Mouse (Mus musculus): ENCODE data around the gene Frs3. TPM values are rescaled to one million over a fixed set of nuclear protein-coding genes. Genes with fewer than 3 reads are reported as not detected.
A peak's percentile ranks its signal among the peaks of the same experiment; 100 is the strongest.

The Frs3 gene
- polyA plus RNA-seq, 1 experiment, result 31.4 TPM

- peaks cover 10% of the 10 kb centered on the region for H3K4me1 ChIP-seq (ENCODE audit: control insufficient read depth, insufficient read depth, low read length)
- TF ChIP-seq POLR2A (IDR thresholded peaks at IDR 0.05; ENCODE audit: control insufficient read depth, low read depth, low read length), result no peak
- TF ChIP-seq CTCF (IDR thresholded peaks at IDR 0.05; ENCODE audit: control insufficient read depth, insufficient read depth, insufficient replicate concordance, low read depth, low read length), result 0 out of 2 replicates have a peak, but pooled peaks have one; percentile 31
- no peaks in the 10 kb centered on the region for H3K27me3 ChIP-seq (ENCODE audit: control insufficient read depth, insufficient read depth, low read length)
- H3K27ac ChIP-seq (ENCODE audit: control insufficient read depth, insufficient read depth, low read depth, low read length), result no peak overlapping the region
- peaks cover 3% of the 10 kb centered on the region for H3K36me3 ChIP-seq (ENCODE audit: control insufficient read depth, insufficient read depth, low read length)
- no peak overlapping the region for H3K4me3 ChIP-seq (ENCODE audit: control insufficient read depth, low read depth, low read length)
Observed at GRCm38 (mm10) chr17:47676581-47676980, 12.2 kb upstream of the Frs3 start.

DNA sequence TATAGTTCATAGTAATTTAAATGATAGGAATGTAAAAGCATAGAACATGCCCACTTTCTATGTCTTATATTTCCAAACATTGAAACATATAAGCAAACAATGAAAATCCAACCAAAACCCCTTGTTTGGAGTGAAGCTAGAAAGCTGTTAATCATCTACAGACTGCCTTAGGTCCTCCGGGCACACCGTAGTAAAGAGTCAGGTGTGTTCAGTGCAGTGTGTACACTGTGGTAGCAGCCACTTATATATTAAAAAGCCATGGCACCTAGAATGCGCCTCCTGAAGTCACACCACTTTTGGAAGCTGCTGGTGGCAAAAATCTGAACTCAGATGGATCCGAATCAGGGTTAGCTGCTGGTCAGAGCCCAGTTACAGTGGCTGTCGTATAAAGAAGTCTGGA, 10.6 kb upstream of the Frs3 start:
- peaks cover 1% of the 10 kb centered on the region for H3K36me3 ChIP-seq (ENCODE audit: control insufficient read depth, insufficient read depth, low read length)
- no peak overlapping the region for H3K27ac ChIP-seq (ENCODE audit: control insufficient read depth, insufficient read depth, low read depth, low read length)
- no peaks in the 10 kb centered on the region for H3K27me3 ChIP-seq (ENCODE audit: control insufficient read depth, insufficient read depth, low read length)
- TF ChIP-seq CTCF (IDR thresholded peaks at IDR 0.05; ENCODE audit: control insufficient read depth, insufficient read depth, insufficient replicate concordance, low read depth, low read length) (no peak), POLR2A (IDR thresholded peaks at IDR 0.05; ENCODE audit: control insufficient read depth, low read depth, low read length) (no peak)
- no peak overlapping the region for H3K4me3 ChIP-seq (ENCODE audit: control insufficient read depth, low read depth, low read length)
- no peaks in the 10 kb centered on the region for H3K4me1 ChIP-seq (ENCODE audit: control insufficient read depth, insufficient read depth, low read length)

- no peaks in the 10 kb centered on the region for H3K27me3 ChIP-seq (ENCODE audit: control insufficient read depth, insufficient read depth, low read length)
- H3K36me3 ChIP-seq (ENCODE audit: control insufficient read depth, insufficient read depth, low read length), result peaks cover 1% of the 10 kb centered on the region
- H3K27ac ChIP-seq (ENCODE audit: control insufficient read depth, insufficient read depth, low read depth, low read length), result no peak overlapping the region
- no peak overlapping the region for H3K4me3 ChIP-seq (ENCODE audit: control insufficient read depth, low read depth, low read length)
- TF ChIP-seq CTCF (IDR thresholded peaks at IDR 0.05; ENCODE audit: control insufficient read depth, insufficient read depth, insufficient replicate concordance, low read depth, low read length), result no peak
- H3K4me1 ChIP-seq (ENCODE audit: control insufficient read depth, insufficient read depth, low read length), result no peaks in the 10 kb centered on the region
Observed at GRCm38 (mm10) chr17:47678702-47679101, 10.1 kb upstream of the Frs3 start.

GRCm38 (mm10) chr17:47682836-47683235, 6.0 kb upstream of the Frs3 start:
- H3K4me3 ChIP-seq (ENCODE audit: control insufficient read depth, low read depth, low read length), result no peak overlapping the region
- TF ChIP-seq CTCF (IDR thresholded peaks at IDR 0.05; ENCODE audit: control insufficient read depth, insufficient read depth, insufficient replicate concordance, low read depth, low read length) (no peak), POLR2A (IDR thresholded peaks at IDR 0.05; ENCODE audit: control insufficient read depth, low read depth, low read length) (no peak)
- no peaks in the 10 kb centered on the region for H3K27me3 ChIP-seq (ENCODE audit: control insufficient read depth, insufficient read depth, low read length)
- peaks cover 1% of the 10 kb centered on the region; the same call in 1 of the 2 replicates for H3K36me3 ChIP-seq (ENCODE audit: control insufficient read depth, insufficient read depth, low read length)
- no peak overlapping the region for H3K27ac ChIP-seq (ENCODE audit: control insufficient read depth, insufficient read depth, low read depth, low read length)
- H3K4me1 ChIP-seq (ENCODE audit: control insufficient read depth, insufficient read depth, low read length), result peaks cover 10% of the 10 kb centered on the region

- TF ChIP-seq POLR2A (IDR thresholded peaks at IDR 0.05; ENCODE audit: control insufficient read depth, low read depth, low read length) (peak; percentile 89), CTCF (IDR thresholded peaks at IDR 0.05; ENCODE audit: control insufficient read depth, insufficient read depth, insufficient replicate concordance, low read depth, low read length) (no peak)
- H3K4me3 ChIP-seq (ENCODE audit: control insufficient read depth, low read depth, low read length), result peak overlapping the region; percentile 93
- H3K27ac ChIP-seq (ENCODE audit: control insufficient read depth, insufficient read depth, low read depth, low read length), result peak overlapping the region; percentile 76
- no peaks in the 10 kb centered on the region for H3K27me3 ChIP-seq (ENCODE audit: control insufficient read depth, insufficient read depth, low read length)
- no peaks in the 10 kb centered on the region for H3K36me3 ChIP-seq (ENCODE audit: control insufficient read depth, insufficient read depth, low read length)
- H3K4me1 ChIP-seq (ENCODE audit: control insufficient read depth, insufficient read depth, low read length), result peaks cover 19% of the 10 kb centered on the region
Observed at GRCm38 (mm10) chr17:47687409-47688343, 1.2 kb upstream of the Frs3 start.

DNA sequence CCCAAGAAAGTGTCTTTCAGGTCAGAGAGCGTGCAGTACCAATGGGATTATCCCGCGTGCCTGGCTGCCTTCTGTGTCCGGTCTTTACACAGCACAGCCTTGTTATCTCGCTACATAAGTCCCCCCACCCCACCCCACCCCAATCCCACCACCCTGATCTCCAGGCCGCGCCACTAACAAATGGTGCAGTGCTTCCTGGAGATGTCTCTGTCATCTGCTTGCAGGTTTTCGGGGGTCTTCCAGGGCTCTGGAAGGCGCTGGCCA, 554 bp upstream of the Frs3 start, which contains the start of gene Tomm6:
TSS of gene Tomm6 (minus strand) at position 43 of the 264 bp plus-strand sequence.
- H3K27me3 ChIP-seq (ENCODE audit: control insufficient read depth, insufficient read depth, low read length), result no peaks in the 10 kb centered on the region
- TF ChIP-seq POLR2A (IDR thresholded peaks at IDR 0.05; ENCODE audit: control insufficient read depth, low read depth, low read length), result no peak
- no peak for TF ChIP-seq CTCF (IDR thresholded peaks at IDR 0.05; ENCODE audit: control insufficient read depth, insufficient read depth, insufficient replicate concordance, low read depth, low read length)
- peak within 1 kb of the TSS; percentile 93 for H3K4me3 ChIP-seq (ENCODE audit: control insufficient read depth, low read depth, low read length)
- peak within 1 kb of the TSS; percentile 76 for H3K27ac ChIP-seq (ENCODE audit: control insufficient read depth, insufficient read depth, low read depth, low read length)
- H3K4me1 ChIP-seq (ENCODE audit: control insufficient read depth, insufficient read depth, low read length), result peaks cover 19% of the 10 kb centered on the region
- no peaks in the 10 kb centered on the region for H3K36me3 ChIP-seq (ENCODE audit: control insufficient read depth, insufficient read depth, low read length)

DNA sequence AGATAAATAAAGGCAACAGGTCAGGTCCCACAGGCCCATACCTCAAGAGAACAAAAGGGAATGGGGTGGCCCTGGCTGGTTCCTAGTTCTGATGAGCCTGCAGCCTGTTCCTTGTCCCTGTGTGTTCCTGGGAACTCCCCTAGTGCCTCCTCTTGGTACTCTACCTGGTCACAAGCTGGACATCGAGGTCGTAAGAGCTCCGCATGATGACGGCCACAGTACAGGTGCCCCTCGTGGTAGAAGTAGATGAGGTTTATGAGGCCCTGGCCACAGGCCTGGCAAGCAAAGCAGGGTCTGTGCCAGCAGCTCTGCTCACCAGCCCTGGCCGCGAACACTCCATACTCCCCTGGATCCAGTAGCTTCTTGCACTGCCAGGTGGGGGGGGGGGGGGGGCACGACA, 1.1 kb downstream of the Frs3 start:
- Histone ChIP-seq H3K4me1 (ENCODE audit: control insufficient read depth, insufficient read depth, low read length) (peaks cover 30% of the 10 kb centered on the region), H3K4me3 (ENCODE audit: control insufficient read depth, low read depth, low read length) (no peak overlapping the region), H3K27ac (ENCODE audit: control insufficient read depth, insufficient read depth, low read depth, low read length) (no peak overlapping the region), H3K27me3 (ENCODE audit: control insufficient read depth, insufficient read depth, low read length) (no peaks in the 10 kb centered on the region), H3K36me3 (ENCODE audit: control insufficient read depth, insufficient read depth, low read length) (no peaks in the 10 kb centered on the region)
- no peak for TF ChIP-seq POLR2A (IDR thresholded peaks at IDR 0.05; ENCODE audit: control insufficient read depth, low read depth, low read length)
- no peak for TF ChIP-seq CTCF (IDR thresholded peaks at IDR 0.05; ENCODE audit: control insufficient read depth, insufficient read depth, insufficient replicate concordance, low read depth, low read length)

Measured in testis, adult 2 months (tissue).